Mouse (Mus musculus) erythroblast, embryonic 14.5 days (primary cell): ENCODE measurements at regions not wholly inside any gene's neighbourhood (a gene's known extent, or its start where the extent isn't known, plus 50 kb on each side); places are given as distances from the start of the nearest gene placed in this dataset.

Source experiments
- GATA1 ChIP-seq: IDR thresholded peaks from 2 replicates; pipeline ENCODE4 v1.6.1; 2012; ENCODE audit warnings: low read length, inconsistent platforms, mixed read lengths
- TAL1 ChIP-seq: IDR thresholded peaks from 3 replicates; pipeline ENCODE4 v1.6.1; 2012; ENCODE audit warnings: low read length, inconsistent platforms, mixed read lengths

- TF ChIP-seq GATA1 (no peak), TAL1 (no peak)
Observed at GRCm38 (mm10) chr14:102891552-102891951, 90.9 kb downstream of the Kctd12 start.
